Mouse (Mus musculus) lung, adult 2 months (tissue): ENCODE data around the gene Epb41.

Experiments
- CTCF ChIP-seq: fragments of 200-500 bp; IDR thresholded peaks from 2 replicates; pipeline ENCODE4 v1.5.1; 2011; ENCODE audit warnings: mild to moderate bottlenecking, low read length, control low read depth; ENCODE audit not compliant: insufficient read depth
- POLR2A ChIP-seq: fragments of 200-500 bp; IDR thresholded peaks from 2 replicates; pipeline ENCODE4 v1.6.1; 2011; ENCODE audit warnings: low read depth, mild to moderate bottlenecking, control low read depth, low read length, borderline replicate concordance; ENCODE audit errors: extremely low read depth

DNA sequence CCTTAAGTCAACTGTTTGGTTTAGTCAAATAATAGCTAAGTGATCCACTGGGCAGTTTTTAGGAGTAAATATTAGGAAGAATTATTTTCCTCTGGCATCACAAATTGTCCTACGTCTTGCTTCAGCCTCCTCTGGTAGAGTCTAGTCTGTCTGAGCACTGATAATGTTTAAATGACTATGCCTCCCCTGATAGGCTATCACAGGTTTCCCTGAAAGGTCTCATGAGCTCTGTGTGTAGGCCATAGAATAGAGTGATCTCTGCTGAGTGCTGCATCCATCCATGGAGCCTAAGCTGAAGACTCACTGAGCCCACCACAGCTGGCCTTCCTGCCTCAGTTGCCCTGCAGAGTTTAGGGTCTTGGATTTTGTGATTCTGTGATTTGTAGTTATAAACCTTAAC is 186.6 kb downstream of the Epb41 start:
- TF ChIP-seq CTCF (no peak), POLR2A (no peak)
